Mouse (Mus musculus) ES-Bruce4 (cell line): ENCODE data around the gene Tex37. TPM values are rescaled to one million over a fixed set of nuclear protein-coding genes. Genes with fewer than 3 reads are reported as not detected.

ENCODE experiments used
- H3K27ac ChIP-seq: 2 replicates; pipeline ENCODE4 v1.5.1; 2012; ENCODE audit warnings: low read length, inconsistent platforms; ENCODE audit not compliant: insufficient read depth
- H3K27me3 ChIP-seq: 2 replicates; pipeline ENCODE4 v1.6.1; 2012; ENCODE audit warnings: mild to moderate bottlenecking, low read length, inconsistent platforms; ENCODE audit not compliant: control insufficient read depth, poor library complexity, insufficient read depth, severe bottlenecking
- H3K36me3 ChIP-seq: 2 replicates; pipeline ENCODE4 v1.6.1; 2012; ENCODE audit warnings: inconsistent platforms, mild to moderate bottlenecking, low read length, moderate library complexity; ENCODE audit not compliant: control insufficient read depth, poor library complexity, insufficient read depth, severe bottlenecking
- H3K4me1 ChIP-seq: one replicate; pipeline ENCODE4 v1.8.1; 2011; ENCODE audit warnings: low read length; ENCODE audit not compliant: control insufficient read depth, insufficient read depth
- H3K4me3 ChIP-seq: 2 replicates; pipeline ENCODE4 v1.5.1; 2011; ENCODE audit warnings: low read depth, mild to moderate bottlenecking, low read length
- H3K9ac ChIP-seq: 2 replicates; pipeline ENCODE4 v1.6.1; 2012; ENCODE audit warnings: low read depth, mild to moderate bottlenecking, inconsistent platforms; ENCODE audit not compliant: poor library complexity, severe bottlenecking
- H3K9me3 ChIP-seq: replicated peaks from 2 replicates; pipeline ENCODE4 v1.6.1; 2012; ENCODE audit warnings: mild to moderate bottlenecking, low read length, inconsistent platforms; ENCODE audit not compliant: control insufficient read depth, poor library complexity, insufficient read depth, severe bottlenecking
- CTCF ChIP-seq: IDR thresholded peaks from one replicate; pipeline ENCODE4 v1.8.1; 2011; ENCODE audit warnings: low read depth, low read length
- EP300 ChIP-seq: IDR thresholded peaks from 2 replicates; pipeline ENCODE4 v1.6.1; 2011; ENCODE audit warnings: low read depth, low read length; ENCODE audit not compliant: insufficient read depth
- POLR2A ChIP-seq: IDR thresholded peaks from one replicate; pipeline ENCODE4 v1.8.1; 2011; ENCODE audit warnings: low read length; ENCODE audit not compliant: insufficient read depth
- polyA plus RNA-seq: library from polyadenylated mRNA; stranded (reverse); fragments of >200 nt; gene quantifications from 2 replicates; pipeline ENCODE4 v1.2.4, GENCODE M21; 2011; ENCODE audit warnings: low read depth; ENCODE audit not compliant: missing spikeins, insufficient read depth, insufficient read length

The Tex37 gene
- polyA plus RNA-seq = not detected in 2 replicates

DNA sequence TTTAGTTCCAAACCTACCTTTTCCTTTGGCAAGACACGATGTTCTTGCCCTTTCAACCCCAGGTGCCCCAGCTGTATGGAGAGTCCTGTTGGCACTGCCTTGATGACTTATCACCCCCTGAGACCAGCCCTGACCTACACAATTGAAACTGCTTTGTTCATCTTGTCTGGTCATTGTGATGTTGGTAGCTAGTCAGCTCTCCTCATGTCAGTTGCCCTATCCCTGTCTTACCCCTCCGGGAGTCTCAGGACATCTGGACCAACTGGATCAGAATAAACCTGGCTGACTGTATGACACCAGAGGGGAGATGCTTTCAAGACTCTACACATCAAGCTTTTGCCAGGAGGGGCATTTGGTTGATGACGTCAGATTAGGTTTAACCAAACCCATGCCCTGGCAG lies at the start of gene Tex37:
Gene Tex37 (minus strand): TSS at position 101 of the 400 bp plus-strand sequence.
- no peak for TF ChIP-seq POLR2A
- TF ChIP-seq CTCF = no peak
- TF ChIP-seq EP300 = no peak
- no peaks in the 10 kb centered on the region for H3K9me3 ChIP-seq
- H3K9ac ChIP-seq = no peak within 1 kb of the TSS
- no peaks in the 10 kb centered on the region; the same call in 1 of the 2 replicates for H3K27me3 ChIP-seq
- H3K27ac ChIP-seq = no peak within 1 kb of the TSS
- H3K36me3 ChIP-seq = no peaks in the 10 kb centered on the region
- H3K4me3 ChIP-seq = no peak within 1 kb of the TSS
- no peaks in the 10 kb centered on the region for H3K4me1 ChIP-seq

DNA sequence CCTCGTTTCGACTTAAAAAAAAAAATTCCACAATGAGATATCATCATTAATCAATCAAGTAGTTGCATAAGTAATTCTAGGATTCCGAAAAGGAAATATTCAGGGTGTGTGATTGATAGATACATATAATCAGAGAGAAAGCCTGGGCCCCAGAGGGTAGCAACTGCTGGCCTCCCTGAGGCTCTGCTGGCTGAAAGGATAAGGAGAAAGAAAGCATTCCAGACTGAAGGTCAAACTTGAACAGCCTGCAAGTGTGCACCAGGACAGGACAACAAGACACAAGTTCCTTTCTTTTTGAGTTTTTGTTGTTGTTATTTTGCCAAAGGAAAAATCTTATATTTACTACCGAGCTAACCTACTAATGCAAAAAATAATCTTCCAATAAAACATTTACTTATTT lies 49.6 kb upstream of the Tex37 start:
- H3K9ac ChIP-seq = 0 out of 2 replicates have a peak overlapping the region, but pooled peaks have one; percentile 18
- no peaks in the 10 kb centered on the region for H3K27me3 ChIP-seq
- no peaks in the 10 kb centered on the region for H3K9me3 ChIP-seq
- H3K36me3 ChIP-seq = no peaks in the 10 kb centered on the region
- no peak overlapping the region for H3K4me3 ChIP-seq
- TF ChIP-seq EP300 (peak; percentile 82; the same call in 1 of the 2 replicates), CTCF (no peak)
- peaks cover 15% of the 10 kb centered on the region for H3K4me1 ChIP-seq
- H3K27ac ChIP-seq = peak overlapping the region; percentile 79

DNA sequence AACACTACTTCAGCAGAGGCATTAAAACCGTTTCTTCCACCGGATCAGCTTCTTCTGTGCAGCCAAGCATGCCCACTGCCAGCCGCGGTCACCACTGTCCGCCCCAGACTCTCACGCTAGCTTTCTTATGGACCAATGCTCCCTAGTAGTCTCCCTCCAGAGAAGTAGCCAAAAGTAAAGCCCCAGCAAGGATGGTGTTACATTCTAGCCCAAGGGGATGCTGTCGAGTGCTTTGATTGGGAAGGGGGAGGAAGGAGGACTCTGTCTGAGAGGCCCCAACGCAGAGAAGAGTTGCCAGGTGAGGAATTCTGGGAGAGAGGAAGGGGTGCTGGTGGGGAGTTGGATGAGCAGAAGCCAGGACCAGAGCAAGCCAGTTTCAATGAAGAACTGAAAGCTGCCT lies 48.7 kb upstream of the Tex37 start:
- no peaks in the 10 kb centered on the region for H3K27me3 ChIP-seq
- peak overlapping the region; percentile 80 for H3K27ac ChIP-seq
- no peak for TF ChIP-seq CTCF
- peak; percentile 81 for TF ChIP-seq EP300
- H3K9ac ChIP-seq = peak overlapping the region; percentile 44
- H3K9me3 ChIP-seq = no peaks in the 10 kb centered on the region
- peak overlapping the region; percentile 65 for H3K4me3 ChIP-seq
- no peaks in the 10 kb centered on the region for H3K36me3 ChIP-seq
- peaks cover 17% of the 10 kb centered on the region for H3K4me1 ChIP-seq

DNA sequence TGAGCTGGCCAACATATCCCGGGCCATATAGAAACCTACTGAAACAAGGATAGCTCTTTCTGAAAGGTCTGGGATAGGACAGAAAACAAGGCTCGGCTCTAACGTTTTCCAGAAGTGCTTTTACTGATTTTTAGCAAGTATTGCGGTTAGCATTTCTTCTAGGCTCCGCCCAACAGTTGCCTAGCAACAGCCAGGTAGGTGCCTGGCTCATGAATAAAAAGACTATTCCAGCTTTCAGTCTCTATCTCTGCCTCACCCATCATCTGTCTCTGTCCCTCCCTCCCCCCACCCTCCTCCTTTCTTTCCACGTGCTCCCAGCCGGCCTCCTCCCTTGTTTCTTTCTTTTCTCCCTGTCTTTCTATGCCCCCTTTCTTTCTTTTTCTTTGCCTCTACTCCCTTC lies 47.0 kb upstream of the Tex37 start:
- Histone ChIP-seq H3K27me3 (no peaks in the 10 kb centered on the region), H3K9me3 (no peaks in the 10 kb centered on the region), H3K9ac (no peak overlapping the region), H3K4me1 (peaks cover 15% of the 10 kb centered on the region), H3K4me3 (no peak overlapping the region), H3K36me3 (peaks cover 6% of the 10 kb centered on the region; the same call in 1 of the 2 replicates), H3K27ac (peak overlapping the region; percentile 51)
- no peak for TF ChIP-seq POLR2A
- TF ChIP-seq CTCF = no peak
- TF ChIP-seq EP300 = peak; percentile 41; the same call in 1 of the 2 replicates

DNA sequence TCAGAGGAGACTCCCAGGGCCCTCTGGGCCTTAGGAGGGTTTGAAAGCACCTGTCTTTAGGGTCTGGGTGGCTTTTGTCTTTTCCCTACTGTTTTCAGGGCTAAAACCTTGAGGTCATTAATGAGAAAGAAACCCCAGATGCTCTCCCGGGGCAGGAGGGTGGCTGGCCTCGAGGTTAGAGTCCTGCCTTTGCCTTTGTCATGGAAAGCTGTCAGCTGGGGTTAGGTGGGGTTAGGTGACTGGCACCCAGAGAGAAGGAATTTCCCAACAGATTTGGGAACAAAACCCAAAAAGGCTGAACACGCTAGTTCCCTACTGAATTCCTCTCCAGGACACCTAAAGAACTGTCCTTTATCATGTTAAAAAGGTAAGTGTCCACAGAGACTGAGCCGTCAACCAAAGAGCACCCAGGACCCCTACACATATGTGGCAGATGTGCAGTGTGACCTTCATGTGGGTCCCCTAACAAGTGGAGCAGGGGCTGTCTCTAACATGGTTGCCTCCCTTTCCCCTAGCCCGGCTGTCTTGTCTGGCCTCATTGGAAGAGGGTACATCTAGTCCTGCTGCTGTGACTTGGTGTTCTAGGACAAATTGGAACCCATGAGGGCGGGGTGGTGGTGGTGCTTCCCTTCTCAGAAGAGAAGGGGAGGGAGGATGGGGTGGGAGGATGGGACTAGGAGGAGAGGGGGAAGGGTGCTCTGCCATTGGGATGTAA lies 45.5 kb upstream of the Tex37 start:
- Histone ChIP-seq H3K4me3 (no peak overlapping the region), H3K4me1 (peaks cover 15% of the 10 kb centered on the region), H3K36me3 (peaks cover 6% of the 10 kb centered on the region; the same call in 1 of the 2 replicates), H3K9me3 (no peaks in the 10 kb centered on the region), H3K27me3 (no peaks in the 10 kb centered on the region), H3K9ac (no peak overlapping the region), H3K27ac (peak overlapping the region; percentile 91)
- no peak for TF ChIP-seq POLR2A
- peak; percentile 97 for TF ChIP-seq EP300

DNA sequence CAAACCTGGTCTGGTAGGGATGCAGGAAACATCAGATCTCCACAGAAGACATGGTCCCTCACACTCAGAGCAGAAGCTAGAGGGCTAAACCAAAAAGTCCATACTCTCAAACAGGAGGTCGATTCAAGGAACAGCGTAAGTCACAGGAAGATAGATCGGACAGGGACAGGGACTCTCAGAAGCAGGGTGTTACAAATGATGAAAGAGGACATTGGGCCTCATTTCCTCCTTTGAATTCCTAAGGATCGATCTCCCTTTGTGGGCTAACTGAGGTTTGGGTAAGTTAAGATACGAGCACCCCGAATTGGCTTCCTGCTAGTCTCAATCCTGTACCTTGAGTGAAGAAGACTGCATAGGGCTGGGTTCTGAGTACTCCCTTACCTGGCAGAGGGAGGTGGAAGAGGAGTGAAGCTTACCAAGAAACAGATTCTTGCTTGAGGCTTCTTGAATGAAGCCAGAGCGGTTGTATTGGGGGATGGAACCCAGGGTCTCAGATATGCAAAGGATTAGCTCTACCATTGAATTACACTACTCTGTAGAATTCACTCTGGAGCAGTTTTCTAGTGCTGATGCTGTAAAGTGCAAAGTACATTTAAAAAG lies 38.7 kb upstream of the Tex37 start:
- TF ChIP-seq POLR2A = no peak
- Histone ChIP-seq H3K4me3 (peak overlapping the region; percentile 56), H3K9ac (no peak overlapping the region), H3K27me3 (peaks cover 16% of the 10 kb centered on the region), H3K9me3 (no peaks in the 10 kb centered on the region), H3K36me3 (peaks cover 6% of the 10 kb centered on the region; the same call in 1 of the 2 replicates), H3K4me1 (no peaks in the 10 kb centered on the region), H3K27ac (no peak overlapping the region)
